Mouse (Mus musculus) heart, adult 2 months (tissue): ENCODE data around the gene Mrpl45. TPM values are rescaled to one million over a fixed set of nuclear protein-coding genes. Genes with fewer than 3 reads are reported as not detected.

Source experiments
- DNase-seq, 2 experiments: peaks; one replicate each; pipeline ENCODE4 v3.0.0; 2021
- H3K27ac ChIP-seq: fragments of 200-600 bp; 2 replicates; pipeline ENCODE4 v1.8.1; 2022
- H3K27me3 ChIP-seq: fragments of 200-500 bp; 2 replicates; pipeline ENCODE4 v1.6.1; 2012; ENCODE audit warnings: mild to moderate bottlenecking, low read length, inconsistent platforms, mixed read lengths; ENCODE audit not compliant: control insufficient read depth, insufficient read depth
- H3K36me3 ChIP-seq: fragments of 200-500 bp; 2 replicates; pipeline ENCODE4 v1.6.1; 2012; ENCODE audit warnings: low read length, inconsistent platforms; ENCODE audit not compliant: control insufficient read depth, insufficient read depth
- H3K4me1 ChIP-seq: fragments of 200-500 bp; 2 replicates; pipeline ENCODE4 v1.6.1; 2011; ENCODE audit warnings: low read length; ENCODE audit not compliant: control insufficient read depth, insufficient read depth
- H3K4me3 ChIP-seq: fragments of 200-600 bp; 2 replicates; pipeline ENCODE4 v1.8.1; 2022
- H3K79me2 ChIP-seq: fragments of 200-500 bp; replicated peaks from 2 replicates; pipeline ENCODE4 v1.6.1; 2012; ENCODE audit warnings: mild to moderate bottlenecking, inconsistent platforms, low read length, moderate library complexity, mixed read lengths; ENCODE audit not compliant: control insufficient read depth, insufficient read depth
- H3K9ac ChIP-seq: fragments of 200-500 bp; 2 replicates; pipeline ENCODE4 v1.6.1; 2012; ENCODE audit warnings: low read depth, mild to moderate bottlenecking, control low read depth, inconsistent platforms, low read length, mixed read lengths
- CTCF ChIP-seq: fragments of 200-600 bp; IDR thresholded peaks from 2 replicates; pipeline ENCODE4 v1.8.1; 2022; ENCODE audit warnings: antibody characterized with exemption, mild to moderate bottlenecking, moderate library complexity
- EP300 ChIP-seq: fragments of 200-500 bp; IDR thresholded peaks from 2 replicates; pipeline ENCODE4 v1.6.1; 2011; ENCODE audit warnings: low read depth, low read length, control low read depth; ENCODE audit not compliant: insufficient read depth
- POLR2A ChIP-seq: fragments of 200-500 bp; IDR thresholded peaks from 2 replicates; pipeline ENCODE4 v1.6.1; 2011; ENCODE audit warnings: mild to moderate bottlenecking, low read depth, low read length, control low read depth; ENCODE audit not compliant: insufficient read depth
- WGBS: fragments of 180-500 bp; shearing (Covaris S2); methylation state at CpG from one replicate; pipeline ENCODE4 v1.1.7; 2018; 5-methylcytosine and 5-hydroxymethylcytosine counted together
- intact Hi-C: fragments of 180-260 bp; cut with DNase I; formaldehyde crosslinking; loops from one replicate; pipeline ENCODE4 v1.15.1; 2025
- polyA plus RNA-seq: library from polyadenylated mRNA; depleted of rRNA; stranded (reverse); fragments of >200 nt; gene quantifications from 2 replicates; pipeline ENCODE4 v1.2.3, GENCODE M21; 2012
- total RNA-seq, 2 experiments: library from RNA; stranded (reverse); gene quantifications; 2 replicates each; pipeline ENCODE4 v1.2.3; 2021

Mrpl45 gene
- total and polyA plus RNA-seq, 3 experiments: 33.7 to 62.5 (median 48.9) TPM

GRCm38 (mm10) chr11:97338977-97339315, 23.4 kb downstream of the Mrpl45 start:
- Histone ChIP-seq H3K27ac (no peak overlapping the region), H3K9ac (0 out of 2 replicates have a peak overlapping the region, but pooled peaks have one; percentile 22), H3K79me2 (no peaks in the 10 kb centered on the region), H3K4me3 (no peak overlapping the region), H3K4me1 (no peaks in the 10 kb centered on the region), H3K27me3 (peaks cover 3% of the 10 kb centered on the region; the same call in 1 of the 2 replicates), H3K36me3 (no peaks in the 10 kb centered on the region)
- DNase-seq: peak; percentile 72 to 78
- WGBS: 15% methylated on average over 17 of the region's 17 CpGs
- no peak for TF ChIP-seq EP300
- no peak for TF ChIP-seq POLR2A
- no peak for TF ChIP-seq CTCF
- intact Hi-C loops: loop anchor here (10.0 kb wide), 1 partner anchor 264 kb away; no protein-coding TSS in a partner anchor

GRCm38 (mm10) chr11:97343175-97343574, 27.7 kb downstream of the Mrpl45 start:
- peaks cover 2% of the 10 kb centered on the region; the same call in 1 of the 2 replicates for H3K27me3 ChIP-seq
- no peak overlapping the region for H3K9ac ChIP-seq
- H3K4me1 ChIP-seq: no peaks in the 10 kb centered on the region
- no peaks in the 10 kb centered on the region for H3K36me3 ChIP-seq
- H3K4me3 ChIP-seq: no peak overlapping the region
- TF ChIP-seq POLR2A: no peak
- TF ChIP-seq EP300: no peak
- TF ChIP-seq CTCF: no peak
- intact Hi-C loops: no loop called here
- H3K27ac ChIP-seq: no peak overlapping the region
- 41% methylated on average over 8 of the region's 8 CpGs for WGBS
- no peak for DNase-seq
- H3K79me2 ChIP-seq: no peaks in the 10 kb centered on the region

- H3K36me3 ChIP-seq: no peaks in the 10 kb centered on the region
- no peaks in the 10 kb centered on the region; the same call in 1 of the 2 replicates for H3K27me3 ChIP-seq
- H3K79me2 ChIP-seq: no peaks in the 10 kb centered on the region
- H3K4me3 ChIP-seq: no peak overlapping the region
- no peak overlapping the region for H3K27ac ChIP-seq
- WGBS: 21% methylated on average over 17 of the region's 17 CpGs
- H3K9ac ChIP-seq: no peak overlapping the region
- DNase-seq: peak; percentile 24 to 55
- H3K4me1 ChIP-seq: no peaks in the 10 kb centered on the region
- intact Hi-C loops: no loop called here
- peak; percentile 55 for TF ChIP-seq CTCF
- no peak for TF ChIP-seq POLR2A
These were observed 28.1 kb downstream of the Mrpl45 start for GRCm38 (mm10) chr11:97343619-97344018.

- no peaks in the 10 kb centered on the region for H3K79me2 ChIP-seq
- WGBS: 50% methylated on average over 10 of the region's 10 CpGs
- no peak overlapping the region for H3K27ac ChIP-seq
- H3K4me3 ChIP-seq: no peak overlapping the region
- no peak for TF ChIP-seq EP300
- TF ChIP-seq CTCF: no peak
- no peak for TF ChIP-seq POLR2A
- H3K27me3 ChIP-seq: no peaks in the 10 kb centered on the region
- H3K36me3 ChIP-seq: no peaks in the 10 kb centered on the region
- no peak overlapping the region for H3K9ac ChIP-seq
- DNase-seq: no peak
- H3K4me1 ChIP-seq: peaks cover 1% of the 10 kb centered on the region; the same call in 1 of the 2 replicates
- intact Hi-C loops: no loop called here
These were observed 29.9 kb downstream of the Mrpl45 start for GRCm38 (mm10) chr11:97345446-97345845.

GRCm38 (mm10) chr11:97346383-97346782, 30.9 kb downstream of the Mrpl45 start:
- Histone ChIP-seq H3K4me3 (no peak overlapping the region), H3K27ac (no peak overlapping the region), H3K79me2 (no peaks in the 10 kb centered on the region), H3K4me1 (peaks cover 1% of the 10 kb centered on the region; the same call in 1 of the 2 replicates), H3K9ac (no peak overlapping the region), H3K27me3 (no peaks in the 10 kb centered on the region), H3K36me3 (no peaks in the 10 kb centered on the region)
- WGBS: 74% methylated on average over 9 of the region's 9 CpGs
- intact Hi-C loops: no loop called here
- no peak for DNase-seq
- TF ChIP-seq POLR2A (no peak), CTCF (no peak), EP300 (no peak)

GRCm38 (mm10) chr11:97347291-97347690, 31.8 kb downstream of the Mrpl45 start:
- no peak overlapping the region for H3K4me3 ChIP-seq
- no peak overlapping the region for H3K27ac ChIP-seq
- intact Hi-C loops: no loop called here
- no peak for DNase-seq
- H3K27me3 ChIP-seq: no peaks in the 10 kb centered on the region
- no peak for TF ChIP-seq CTCF
- TF ChIP-seq POLR2A: no peak
- no peak for TF ChIP-seq EP300
- 77% methylated on average over 9 of the region's 9 CpGs for WGBS
- no peaks in the 10 kb centered on the region for H3K36me3 ChIP-seq
- no peaks in the 10 kb centered on the region for H3K79me2 ChIP-seq
- H3K4me1 ChIP-seq: peaks cover 1% of the 10 kb centered on the region; the same call in 1 of the 2 replicates
- no peak overlapping the region for H3K9ac ChIP-seq
